Mouse (Mus musculus) myocyte (in vitro differentiated cells): Measurements from ENCODE around the gene Lgals4.

Experiments used
- E2F4 ChIP-seq: IDR thresholded peaks from one replicate; pipeline ENCODE4 v1.6.1; 2011; ENCODE audit warnings: mild to moderate bottlenecking, control low read depth, moderate library complexity; ENCODE audit not compliant: insufficient read depth
- POLR2A ChIP-seq: IDR thresholded peaks from one replicate; pipeline ENCODE4 v1.6.1; 2011; ENCODE audit warnings: low read depth, mild to moderate bottlenecking, control low read depth, moderate library complexity; ENCODE audit not compliant: insufficient read length
- TCF12 ChIP-seq: IDR thresholded peaks from one replicate; pipeline ENCODE4 v1.6.1; 2011; ENCODE audit warnings: mild to moderate bottlenecking, control low read depth; ENCODE audit not compliant: poor library complexity, insufficient read depth, severe bottlenecking

- no peak for TF ChIP-seq TCF12
- TF ChIP-seq POLR2A: no peak
- no peak for TF ChIP-seq E2F4
These were observed 29.9 kb downstream of the Lgals4 start, which contains the start of gene Lgals7 for GRCm38 (mm10) chr7:28863540-28863939.
